Mouse (Mus musculus): Measurements from ENCODE around the gene Tnip1.

DNA sequence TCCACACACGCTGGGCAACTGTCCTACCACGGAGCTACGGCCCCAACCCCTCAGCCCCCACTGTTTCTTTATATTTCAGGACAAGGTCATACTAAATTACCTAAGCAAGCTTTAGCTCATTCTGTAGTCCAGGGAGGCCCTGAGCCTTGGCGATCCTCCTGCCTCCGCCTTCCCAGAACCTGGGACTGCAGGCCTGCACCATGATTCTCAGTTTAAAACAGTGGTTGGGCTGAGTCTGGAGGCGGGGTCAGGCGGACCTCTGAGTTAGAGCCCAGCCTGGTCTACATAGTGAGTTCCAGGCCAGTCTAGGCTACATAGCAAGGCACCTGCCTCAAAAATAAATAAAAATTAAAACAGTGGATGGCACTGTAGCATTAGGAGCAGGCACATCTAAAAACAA is 40.9 kb downstream of the Tnip1 start:
- no peak for TF ChIP-seq CTCF (IDR thresholded peaks at IDR 0.05; ENCODE audit: low read depth, low read length)
- TF ChIP-seq GATA1 (IDR thresholded peaks at IDR 0.05; ENCODE audit: borderline replicate concordance, low read length): no peak
- no peak for TF ChIP-seq POLR2AphosphoS5 (IDR thresholded peaks at IDR 0.05; ENCODE audit: insufficient replicate concordance, low read depth, low read length)
- TF ChIP-seq TAL1 (conservative IDR thresholded peaks at IDR 0.05; ENCODE audit: low read depth, low read length): no peak
- no peak for TF ChIP-seq GATA2 (IDR thresholded peaks at IDR 0.05; ENCODE audit: borderline replicate concordance, low read depth, low read length)

Measured in G1E (cell line).